Mouse (Mus musculus): ENCODE data around the gene Cacna1a. TPM values are rescaled to one million over a fixed set of nuclear protein-coding genes. Genes with fewer than 3 reads are reported as not detected.

The Cacna1a gene
- total and polyA plus RNA-seq, 3 experiments, result 3.2 to 5.1 TPM; not detected in 1

DNA sequence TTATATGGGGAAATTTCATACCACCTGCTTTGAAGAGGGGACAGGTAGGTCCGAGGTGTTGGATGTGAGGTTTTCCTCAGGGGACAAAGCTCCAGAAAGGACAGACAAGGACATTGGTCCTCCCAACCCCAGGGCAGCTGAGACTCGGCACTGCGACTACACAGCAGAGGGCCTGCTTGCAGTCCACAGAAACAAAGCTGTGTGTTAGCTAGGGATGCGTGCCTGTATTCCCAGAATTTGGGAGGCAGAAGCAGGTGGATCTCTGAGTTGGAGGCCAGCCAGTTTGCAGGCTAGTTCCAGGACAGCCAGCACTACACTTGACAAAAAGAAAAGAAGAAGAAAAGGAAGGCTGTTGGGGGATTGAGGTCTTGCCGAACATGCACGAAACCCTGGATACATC, 130.5 kb downstream of the Cacna1a start:
- TF ChIP-seq RCOR1 (IDR thresholded peaks at IDR 0.05; ENCODE audit: low read depth, low read length) (no peak), ZC3H11A (IDR thresholded peaks at IDR 0.05; ENCODE audit: low read depth, low read length) (no peak), USF2 (IDR thresholded peaks at IDR 0.05; ENCODE audit: borderline replicate concordance in 1 of 2, insufficient read depth in 1 of 2, low read depth in 1 of 2, low read length in 2 of 2) (no peak)
- Histone ChIP-seq H3K4me1 (ENCODE audit: control insufficient read depth in 1 of 2, insufficient read depth in 2 of 2, low read length in 2 of 2) (no peaks in the 10 kb centered on the region), H3K27me3 (ENCODE audit: control insufficient read depth in 1 of 2, insufficient read depth in 2 of 2, low read length in 2 of 2) (peaks cover 0 to 2% of the 10 kb centered on the region in 2 experiments; a peak in 1 of 4 replicates), H3K36me3 (ENCODE audit: control insufficient read depth in 1 of 2, insufficient read depth in 2 of 2, low read length in 2 of 2) (no peaks in the 10 kb centered on the region), H3K4me3 (ENCODE audit: control insufficient read depth in 1 of 2, insufficient read depth in 1 of 2, low read depth in 2 of 2, low read length in 2 of 2) (no peak overlapping the region), H3K27ac (ENCODE audit: control insufficient read depth, low read depth, low read length) (no peak overlapping the region), H3K79me2 (ENCODE audit: control insufficient read depth, insufficient read depth, low read length, poor library complexity) (no peaks in the 10 kb centered on the region), H3K9me3 (replicated peaks; ENCODE audit: insufficient read depth, low read length) (no peaks in the 10 kb centered on the region), H3K9ac (ENCODE audit: control insufficient read depth, low read depth, low read length, poor library complexity, severe bottlenecking) (no peak overlapping the region)
- DNase-seq (ENCODE audit: low read depth, low spot score), result no peak

DNA sequence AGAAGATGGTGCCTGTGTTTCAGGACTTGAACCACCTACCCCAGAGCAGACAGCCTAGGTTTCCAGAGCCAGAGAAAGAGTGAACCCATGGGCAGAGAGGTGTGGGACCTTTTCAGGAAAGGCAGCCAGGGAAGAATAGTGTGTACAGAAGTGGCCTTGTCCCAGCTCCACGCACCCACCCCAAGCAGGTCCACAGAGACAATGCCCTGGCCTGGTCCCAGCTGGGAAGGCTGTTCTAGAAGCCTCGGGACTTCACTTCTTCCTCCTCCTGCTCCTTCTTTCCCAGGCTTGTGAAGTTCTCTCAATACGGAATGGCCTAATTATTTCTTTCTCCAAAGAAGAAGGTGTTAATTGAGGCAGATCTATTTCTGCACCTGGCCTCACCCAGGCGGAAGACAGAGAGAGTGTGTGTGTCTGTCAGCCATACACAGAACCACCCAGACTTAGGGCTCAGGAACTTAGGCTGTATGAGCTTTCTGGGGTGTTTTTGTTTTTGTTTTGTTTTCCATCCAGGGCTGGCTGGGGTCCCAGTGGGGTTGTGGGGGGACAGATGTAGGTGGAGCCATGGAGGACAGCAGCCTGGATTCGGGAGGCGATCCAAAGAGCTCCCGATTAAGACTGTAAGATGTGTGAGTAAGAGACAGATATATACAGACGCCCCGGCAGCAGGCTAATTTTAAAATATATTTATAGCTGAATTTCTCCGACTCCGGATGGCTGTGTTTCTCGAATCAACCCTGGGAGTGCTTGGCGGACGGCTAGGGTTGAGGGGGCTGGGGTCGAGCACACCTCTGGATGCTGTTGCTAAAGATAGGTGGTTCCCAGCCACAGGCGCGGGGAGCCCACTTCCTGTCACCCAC, 131.8 kb downstream of the Cacna1a start:
- Histone ChIP-seq H3K4me1 (ENCODE audit: control insufficient read depth in 1 of 2, insufficient read depth in 2 of 2, low read length in 2 of 2) (no peaks in the 10 kb centered on the region), H3K36me3 (ENCODE audit: control insufficient read depth in 1 of 2, insufficient read depth in 2 of 2, low read length in 2 of 2) (no peaks in the 10 kb centered on the region), H3K4me3 (ENCODE audit: control insufficient read depth in 1 of 2, insufficient read depth in 1 of 2, low read depth in 2 of 2, low read length in 2 of 2) (no peak overlapping the region), H3K79me2 (ENCODE audit: control insufficient read depth, insufficient read depth, low read length, poor library complexity) (no peaks in the 10 kb centered on the region), H3K27me3 (ENCODE audit: control insufficient read depth in 1 of 2, insufficient read depth in 2 of 2, low read length in 2 of 2) (peaks cover 0 to 2% of the 10 kb centered on the region in 2 experiments; a peak in 1 of 4 replicates), H3K9ac (ENCODE audit: control insufficient read depth, low read depth, low read length, poor library complexity, severe bottlenecking) (no peak overlapping the region), H3K9me3 (replicated peaks; ENCODE audit: insufficient read depth, low read length) (no peaks in the 10 kb centered on the region), H3K27ac (ENCODE audit: control insufficient read depth, low read depth, low read length) (no peak overlapping the region)
- DNase-seq (ENCODE audit: low read depth, low spot score), result no peak
- no peak for TF ChIP-seq E2F4 (IDR thresholded peaks at IDR 0.05; ENCODE audit: borderline replicate concordance, low read depth, low read length)
- TF ChIP-seq CTCF (IDR thresholded peaks at IDR 0.05 in 2 of 3, conservative IDR thresholded peaks at IDR 0.05 in 1 of 3; ENCODE audit: control insufficient read depth in 1 of 3, insufficient read depth in 1 of 3, low read depth in 2 of 3, low read length in 3 of 3, poor library complexity in 1 of 3, severe bottlenecking in 1 of 3), result no peak
- no peak for TF ChIP-seq ZKSCAN1 (IDR thresholded peaks at IDR 0.05; ENCODE audit: low read depth, low read length)

DNA sequence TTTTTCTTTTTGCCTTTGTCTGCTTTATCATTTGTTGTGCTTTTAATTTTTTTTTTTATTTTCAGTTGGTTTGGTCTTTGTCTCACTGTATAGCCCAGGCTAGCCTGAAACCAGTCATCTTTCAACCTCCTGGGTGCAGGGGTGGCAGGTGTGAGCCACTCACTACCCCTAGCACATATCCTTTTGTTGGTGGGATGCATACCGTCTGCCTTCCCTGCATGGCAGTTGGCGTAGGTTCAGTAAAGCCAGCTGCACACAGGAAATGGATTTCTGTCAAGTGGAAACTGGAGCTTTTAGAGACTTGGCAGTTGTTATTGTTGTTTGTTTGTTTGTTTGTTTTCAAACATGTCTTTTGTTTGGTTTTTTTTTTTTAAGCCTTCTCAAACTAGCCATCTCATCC, 132.8 kb downstream of the Cacna1a start:
- Histone ChIP-seq H3K4me1 (ENCODE audit: control insufficient read depth in 1 of 2, insufficient read depth in 2 of 2, low read length in 2 of 2) (no peaks in the 10 kb centered on the region), H3K36me3 (ENCODE audit: control insufficient read depth in 1 of 2, insufficient read depth in 2 of 2, low read length in 2 of 2) (no peaks in the 10 kb centered on the region), H3K4me3 (ENCODE audit: control insufficient read depth in 1 of 2, insufficient read depth in 1 of 2, low read depth in 2 of 2, low read length in 2 of 2) (no peak overlapping the region), H3K9me3 (replicated peaks; ENCODE audit: insufficient read depth, low read length) (no peaks in the 10 kb centered on the region), H3K27me3 (ENCODE audit: control insufficient read depth in 1 of 2, insufficient read depth in 2 of 2, low read length in 2 of 2) (peaks cover 0 to 2% of the 10 kb centered on the region in 2 experiments; a peak in 1 of 4 replicates), H3K9ac (ENCODE audit: control insufficient read depth, low read depth, low read length, poor library complexity, severe bottlenecking) (no peak overlapping the region), H3K79me2 (ENCODE audit: control insufficient read depth, insufficient read depth, low read length, poor library complexity) (no peaks in the 10 kb centered on the region), H3K27ac (ENCODE audit: control insufficient read depth, low read depth, low read length) (no peak overlapping the region)
- no peak for TF ChIP-seq TCF12 (IDR thresholded peaks at IDR 0.05; ENCODE audit: low read depth, low read length)
- no peak for TF ChIP-seq RCOR1 (IDR thresholded peaks at IDR 0.05; ENCODE audit: low read depth, low read length)
- no peak for TF ChIP-seq ETS1 (IDR thresholded peaks at IDR 0.05; ENCODE audit: low read depth, low read length)
- TF ChIP-seq POLR2A (IDR thresholded peaks at IDR 0.05; ENCODE audit: control insufficient read depth in 1 of 2, insufficient read depth in 1 of 2, low read depth in 1 of 2, low read length in 2 of 2, poor library complexity in 1 of 2), result no peak
- no peak for TF ChIP-seq MAZ (IDR thresholded peaks at IDR 0.05; ENCODE audit: low read depth, low read length)
- TF ChIP-seq MYB (IDR thresholded peaks at IDR 0.05; ENCODE audit: low read depth, low read length), result no peak
- TF ChIP-seq JUND (IDR thresholded peaks at IDR 0.05; ENCODE audit: low read depth, low read length), result no peak
- TF ChIP-seq E2F4 (IDR thresholded peaks at IDR 0.05; ENCODE audit: borderline replicate concordance, low read depth, low read length), result no peak
- no peak for TF ChIP-seq TAL1 (IDR thresholded peaks at IDR 0.05; ENCODE audit: low read length)
- TF ChIP-seq KAT2A (conservative IDR thresholded peaks at IDR 0.05; ENCODE audit: low read depth, low read length), result no peak
- TF ChIP-seq SMC3 (IDR thresholded peaks at IDR 0.05; ENCODE audit: low read depth, low read length), result no peak
- no peak for TF ChIP-seq NRF1 (IDR thresholded peaks at IDR 0.05; ENCODE audit: insufficient read depth, low read depth, low read length, poor library complexity, severe bottlenecking)
- TF ChIP-seq GABPA (IDR thresholded peaks at IDR 0.05; ENCODE audit: low read depth, low read length), result no peak
- no peak for TF ChIP-seq CTCF (IDR thresholded peaks at IDR 0.05 in 2 of 3, conservative IDR thresholded peaks at IDR 0.05 in 1 of 3; ENCODE audit: control insufficient read depth in 1 of 3, insufficient read depth in 1 of 3, low read depth in 2 of 3, low read length in 3 of 3, poor library complexity in 1 of 3, severe bottlenecking in 1 of 3)
- TF ChIP-seq POLR2AphosphoS2 (IDR thresholded peaks at IDR 0.05; ENCODE audit: low read length), result no peak
- TF ChIP-seq BHLHE40 (IDR thresholded peaks at IDR 0.05; ENCODE audit: borderline replicate concordance, low read depth, low read length), result no peak
- no peak for TF ChIP-seq ZMIZ1 (IDR thresholded peaks at IDR 0.05; ENCODE audit: low read depth, low read length)
- TF ChIP-seq CHD2 (IDR thresholded peaks at IDR 0.05; ENCODE audit: low read length), result no peak
- DNase-seq (ENCODE audit: low read depth, low spot score), result no peak

Measured in MEL (cell line).